Mouse (Mus musculus) forelimb bud, embryonic 11.5 days (tissue): ENCODE data around the gene Smpd1.

Source experiments
- DNase-seq: peaks from one replicate; pipeline ENCODE4 v3.0.0-alpha.2; 2012; ENCODE audit warnings: low read depth, low spot score

Gene Smpd1

DNA sequence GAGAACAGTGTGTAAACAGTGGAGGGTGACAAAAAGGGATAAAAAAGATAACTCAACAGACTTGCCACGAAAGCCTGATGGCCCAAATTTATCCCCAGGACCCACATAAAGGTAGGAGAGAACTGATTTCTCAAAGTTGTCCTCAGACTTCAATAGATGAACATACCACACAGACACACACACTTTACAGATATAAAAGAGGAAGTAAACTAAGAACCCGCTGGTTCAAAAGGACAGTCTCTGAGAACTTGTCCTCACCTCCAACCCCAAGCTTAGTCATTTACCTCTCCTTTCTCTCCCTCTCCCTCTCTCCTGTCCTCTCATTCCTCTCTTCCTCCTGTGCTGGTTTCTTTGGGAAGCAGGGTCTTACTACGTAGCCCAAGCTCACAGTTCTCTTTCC, 8.2 kb downstream of the Smpd1 start:
- DNase-seq, result no peak

- no peak for DNase-seq
These were observed 9.2 kb downstream of the Smpd1 start for GRCm38 (mm10) chr7:105563367-105563766.

GRCm38 (mm10) chr7:105565071-105565836, 11.1 kb downstream of the Smpd1 start:
- no peak for DNase-seq

DNA sequence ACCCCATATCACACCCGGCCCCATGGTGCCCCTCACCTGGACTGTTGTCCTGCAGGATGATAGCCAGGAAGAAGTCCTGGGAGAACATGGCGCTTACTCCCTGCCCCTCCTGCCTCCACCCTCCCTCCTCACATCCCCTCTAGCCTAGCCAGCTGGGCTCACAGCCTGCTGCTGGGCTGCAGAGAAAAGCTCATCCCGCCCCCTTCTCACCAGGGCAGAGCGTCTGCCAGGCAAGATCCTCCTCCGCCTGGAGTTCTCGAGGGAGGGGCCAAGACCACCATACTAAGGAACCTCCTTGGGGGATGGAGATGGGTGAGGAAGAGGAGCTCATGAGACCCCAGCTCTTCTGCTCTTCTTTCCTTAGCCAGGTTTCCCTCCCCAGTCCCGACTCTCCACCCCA, 14.4 kb downstream of the Smpd1 start:
- no peak for DNase-seq

- DNase-seq, result peak; percentile 55
These were observed 14.9 kb downstream of the Smpd1 start for GRCm38 (mm10) chr7:105568988-105569471.

GRCm38 (mm10) chr7:105569512-105570496, 15.6 kb downstream of the Smpd1 start:
- no peak for DNase-seq

- DNase-seq, result no peak
These were observed 16.6 kb downstream of the Smpd1 start for GRCm38 (mm10) chr7:105570756-105571155.

- DNase-seq, result no peak
These were observed 18.8 kb downstream of the Smpd1 start for GRCm38 (mm10) chr7:105572949-105573348.

DNA sequence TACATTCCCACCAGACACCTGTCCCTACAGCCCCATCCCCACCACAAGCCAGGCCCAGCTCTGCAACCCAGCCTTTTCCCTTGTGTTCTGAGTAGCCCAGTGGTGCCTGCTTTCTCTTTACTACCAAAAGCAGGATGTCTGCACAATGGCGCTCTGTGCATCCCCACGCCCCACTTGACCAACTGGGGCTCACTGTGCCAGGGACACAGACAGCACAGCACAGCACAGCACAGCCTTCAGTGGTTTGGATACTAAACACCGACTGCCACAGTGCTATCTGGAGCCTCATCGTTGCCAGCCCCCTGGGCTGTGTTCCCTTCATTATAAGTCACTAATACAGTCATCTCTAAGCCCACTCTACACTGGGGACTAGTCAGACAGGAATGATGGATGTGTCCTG, 20.4 kb downstream of the Smpd1 start:
- DNase-seq, result no peak

DNA sequence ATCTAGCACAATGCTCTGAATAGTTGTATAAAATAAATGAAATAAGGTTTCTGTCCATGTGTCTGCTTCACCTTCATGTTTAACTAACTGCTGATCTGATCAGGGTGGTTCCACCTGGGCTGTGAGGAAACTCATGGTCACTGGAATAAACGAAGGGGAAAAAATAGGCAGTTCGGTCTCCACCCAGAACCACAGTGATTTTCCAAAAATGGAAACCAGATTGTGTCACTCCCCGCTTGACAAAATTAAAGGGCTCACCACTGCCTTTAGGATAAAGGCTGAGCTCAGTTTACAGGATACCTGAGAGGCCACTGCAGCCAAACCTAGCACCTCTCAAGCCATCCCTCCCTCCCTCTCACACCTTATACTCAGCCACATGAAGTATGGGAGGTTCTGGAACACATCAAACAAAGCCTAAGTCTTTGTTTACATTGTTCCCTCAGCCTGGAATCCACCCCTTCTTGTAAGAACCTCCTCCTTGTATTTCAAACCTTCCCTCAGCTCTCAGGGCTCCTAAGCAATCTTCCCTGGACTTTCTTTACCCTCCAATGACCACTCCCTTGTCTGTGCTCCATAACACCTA, 22.1 kb downstream of the Smpd1 start:
- no peak for DNase-seq

GRCm38 (mm10) chr7:105577377-105577871, 23.3 kb downstream of the Smpd1 start:
- no peak for DNase-seq

- no peak for DNase-seq
These were observed 24.3 kb downstream of the Smpd1 start for GRCm38 (mm10) chr7:105578481-105578880.

DNA sequence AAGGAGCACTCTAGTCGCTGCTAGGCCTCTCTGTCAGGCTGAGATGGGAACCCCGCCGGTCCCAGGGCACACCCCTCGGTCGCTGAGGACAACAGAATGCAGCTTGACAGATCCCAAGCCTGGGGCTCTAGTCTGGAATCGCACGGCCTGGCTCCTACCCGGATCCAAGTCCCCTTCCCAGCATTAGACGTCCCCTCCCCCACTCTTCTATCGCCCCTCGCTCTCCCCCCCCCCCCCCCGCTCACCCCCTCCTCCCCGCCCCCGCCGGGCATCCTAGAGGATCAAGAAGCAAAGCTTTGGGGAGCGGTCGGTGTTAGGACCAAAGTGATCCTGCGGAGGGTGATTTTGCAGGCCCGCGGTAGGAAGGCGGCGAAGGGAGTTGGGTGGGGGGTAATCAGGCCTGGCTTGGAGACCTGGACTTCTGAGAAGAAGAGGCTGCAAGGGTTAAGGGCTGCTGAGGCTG, 26.5 kb downstream of the Smpd1 start:
- peak; percentile 43 for DNase-seq

- DNase-seq, result peak; percentile 79
These were observed 27.0 kb downstream of the Smpd1 start, which contains the start of gene Apbb1 for GRCm38 (mm10) chr7:105581094-105581703. Gene Apbb1 (minus strand): TSS chr7:105581653.

DNA sequence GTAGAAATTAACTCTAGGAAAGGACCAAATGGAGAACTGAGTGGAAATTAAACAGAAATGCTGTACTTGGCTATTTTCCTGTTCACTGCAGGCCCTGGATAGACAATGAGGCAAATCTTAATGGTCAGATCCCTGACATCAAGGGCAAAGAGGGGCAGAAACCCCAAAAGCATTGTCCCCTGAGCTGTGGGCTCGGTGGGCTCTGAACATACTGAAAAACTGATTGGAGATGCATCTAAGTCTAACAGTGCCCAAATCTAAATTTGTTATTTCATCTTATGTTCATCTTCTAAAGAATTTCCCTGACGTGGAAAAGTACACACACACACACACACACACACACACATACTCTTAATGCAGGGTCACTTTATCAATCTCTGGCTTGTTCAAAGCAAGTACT, 27.8 kb downstream of the Smpd1 start:
- DNase-seq, result no peak

DNA sequence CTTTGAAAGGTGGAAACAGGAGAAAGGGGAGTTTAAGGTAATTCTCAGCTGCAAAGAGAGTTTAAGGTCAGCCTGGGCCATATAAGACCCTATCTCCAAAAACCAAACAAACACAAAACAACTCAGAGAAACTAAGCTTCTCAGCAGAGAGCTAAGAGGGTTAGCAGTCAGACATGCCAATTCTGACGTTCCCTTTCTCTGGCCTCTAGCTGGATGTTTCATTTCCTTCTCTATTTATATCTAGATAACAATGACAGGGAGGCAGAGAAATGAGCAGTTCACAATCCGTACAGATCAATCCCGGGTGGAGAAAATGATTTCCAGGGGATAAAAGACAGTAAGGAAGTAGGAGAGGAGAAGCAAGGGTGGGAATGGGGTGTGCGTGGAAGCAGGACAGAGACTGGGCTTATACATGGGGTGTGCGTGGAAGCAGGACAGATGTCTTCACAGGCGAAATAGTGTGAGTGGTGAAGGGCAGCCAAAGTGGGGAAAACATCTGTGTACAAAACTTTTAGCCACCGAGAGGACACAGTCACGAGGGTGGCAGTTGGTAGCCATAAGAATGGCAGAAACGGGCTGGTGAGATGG, 34.3 kb downstream of the Smpd1 start:
- DNase-seq, result no peak

- no peak for DNase-seq
These were observed 35.9 kb downstream of the Smpd1 start for GRCm38 (mm10) chr7:105590097-105590496.

DNA sequence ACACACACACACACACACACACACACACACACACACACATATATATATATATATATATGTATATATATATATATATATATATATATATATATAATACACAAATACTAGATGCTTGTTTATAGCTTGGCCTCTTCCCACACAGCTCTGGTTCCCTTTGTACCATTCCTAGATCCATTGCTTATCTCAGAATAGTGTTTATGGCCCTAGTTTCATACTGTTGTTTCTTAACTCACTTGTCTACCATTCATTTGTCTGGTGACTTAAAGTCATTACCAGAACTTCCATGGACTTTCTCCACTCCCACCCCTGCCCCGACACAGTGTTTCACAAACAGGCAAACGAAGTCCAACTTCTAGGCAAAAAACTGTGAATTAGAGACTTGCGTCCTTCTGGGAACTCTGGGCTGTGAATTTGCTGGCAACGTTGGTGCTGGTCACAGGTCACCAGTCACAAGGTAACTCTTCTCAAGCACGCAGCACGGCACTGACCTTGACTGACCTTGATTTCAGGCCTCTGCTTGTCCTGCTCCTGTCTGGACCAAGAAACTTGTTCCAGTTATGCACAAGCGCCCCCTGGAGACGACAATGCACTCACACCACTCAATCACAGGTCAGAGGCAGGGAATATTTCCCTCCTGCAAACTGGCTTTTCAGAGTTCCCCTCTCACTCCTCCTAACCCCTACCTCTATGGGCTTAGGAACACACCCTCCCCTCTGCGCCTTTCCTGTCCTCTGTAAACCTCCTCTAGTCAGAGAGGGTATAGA, 48.9 kb downstream of the Smpd1 start:
- peak; percentile 70 for DNase-seq
